ENCODE assay signal across 13 mouse cellular contexts in the genomic region with DNA sequence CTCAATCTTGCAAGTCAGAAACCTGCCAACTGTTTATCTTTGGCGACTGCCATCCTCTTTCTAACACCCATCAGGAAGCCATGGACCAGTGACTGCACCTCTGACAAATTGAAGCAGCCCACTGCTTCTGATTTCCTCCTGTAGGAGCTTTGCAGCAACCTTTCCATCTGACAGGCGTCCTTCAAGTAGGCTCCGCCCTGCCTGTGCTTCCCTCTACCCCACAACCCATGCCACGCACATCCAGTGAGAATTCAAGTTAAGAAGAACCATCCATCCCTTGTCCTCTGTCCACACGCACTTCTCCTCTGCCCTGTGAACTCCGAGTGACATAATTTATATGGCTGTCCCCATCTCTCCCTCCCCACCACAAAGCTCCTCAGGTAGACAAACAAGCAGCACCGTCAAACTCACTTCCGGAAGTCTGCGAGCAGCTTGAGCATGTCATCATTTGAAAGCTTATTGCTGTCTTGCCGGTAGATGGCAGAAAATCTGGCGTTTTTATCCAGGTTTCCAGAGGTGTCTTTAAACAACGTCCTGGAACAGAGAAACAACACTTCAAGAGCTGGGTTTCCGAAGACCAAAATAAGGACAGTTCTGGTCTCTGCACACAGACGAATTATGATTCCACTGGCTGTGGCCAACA.
DNase-seq lines count a peak whose midpoint lies in the region; ATAC-seq and TF ChIP-seq lines count a peak whose summit lies in the region.
"Had no signal": no experiment of that assay in that cellular context is flagged by ENCODE, and none has a peak within 500 bp of the region (broad histone marks: within the 10 kb centered on the region; RNA-seq: fewer than 3 reads in every experiment).

No protein-coding gene starts in this region.

- H3K27me3 ChIP-seq in lung, postnatal 0 days (replicated peaks; ENCODE audit: insufficient read depth, low read length), result no peaks in the 10 kb centered on the region
- H3K27me3 ChIP-seq in stomach, postnatal 0 days (ENCODE audit: control insufficient read depth, insufficient read depth, low read length), result no peaks in the 10 kb centered on the region
- H3K27me3 ChIP-seq: heart, embryonic 13.5 days; limb, embryonic 13.5 days; lung, embryonic 15.5 days; midbrain, embryonic 13.5 days; neural tube, embryonic 13.5 days had no signal

- ATAC-seq in lung, postnatal 0 days, result no peak
- 0 out of 2 replicates have a peak, but pooled peaks have one; percentile 18 for ATAC-seq in stomach, postnatal 0 days (ENCODE audit: low FRiP score, low TSS enrichment)
- ATAC-seq: midbrain, embryonic 13.5 days had no signal

- no peak overlapping the region for H3K27ac ChIP-seq in gastrocnemius, adult 2 months
- no peak overlapping the region for H3K27ac ChIP-seq in lung, postnatal 0 days (ENCODE audit: low read length)
- no peak overlapping the region for H3K27ac ChIP-seq in cortical plate, adult 2 months (ENCODE audit: insufficient read depth, low read length)
- H3K27ac ChIP-seq in stomach, postnatal 0 days (replicated peaks), result no peak overlapping the region
- H3K27ac ChIP-seq: heart, embryonic 13.5 days; limb, embryonic 13.5 days; lung, embryonic 15.5 days; midbrain, embryonic 13.5 days; neural tube, embryonic 13.5 days had no signal

- H3K9ac ChIP-seq in lung, postnatal 0 days (replicated peaks; ENCODE audit: low read depth), result no peak overlapping the region
- no peak overlapping the region for H3K9ac ChIP-seq in stomach, postnatal 0 days (ENCODE audit: low read length)
- H3K9ac ChIP-seq: heart, embryonic 13.5 days; limb, embryonic 13.5 days; lung, embryonic 15.5 days; midbrain, embryonic 13.5 days; neural tube, embryonic 13.5 days had no signal

- 50% methylated on average over 14 of the region's 14 CpGs for WGBS in lung, postnatal 0 days
- 54% methylated on average over 14 of the region's 14 CpGs for WGBS in stomach, postnatal 0 days

- no peak for TF ChIP-seq POLR2A in cortical plate, adult 2 months (IDR thresholded peaks at IDR 0.05; ENCODE audit: extremely low read depth, insufficient read depth, low read length)

- H3K4me2 ChIP-seq in lung, postnatal 0 days (replicated peaks; ENCODE audit: low read depth, low read length), result no peak overlapping the region
- H3K4me2 ChIP-seq in stomach, postnatal 0 days (replicated peaks; ENCODE audit: low read depth), result no peak overlapping the region
- H3K4me2 ChIP-seq: heart, embryonic 13.5 days; limb, embryonic 13.5 days; lung, embryonic 15.5 days; midbrain, embryonic 13.5 days; neural tube, embryonic 13.5 days had no signal

- peak; percentile 45 for TF ChIP-seq CTCF in gastrocnemius, adult 2 months (IDR thresholded peaks at IDR 0.05)
- TF ChIP-seq CTCF in lung, postnatal 0 days (IDR thresholded peaks at IDR 0.05), result peak; percentile 38
- TF ChIP-seq CTCF in cortical plate, adult 2 months (IDR thresholded peaks at IDR 0.05; ENCODE audit: extremely low read depth, insufficient read depth, low read length), result peak; percentile 18; the same call in 1 of the 2 replicates
- peak; percentile 56 for TF ChIP-seq CTCF in stomach, postnatal 0 days (IDR thresholded peaks at IDR 0.05; ENCODE audit: low read depth)

- H3K9me3 ChIP-seq in lung, postnatal 0 days (ENCODE audit: low read length), result no peaks in the 10 kb centered on the region
- H3K9me3 ChIP-seq in stomach, postnatal 0 days (ENCODE audit: control insufficient read depth, low read length), result no peaks in the 10 kb centered on the region
- H3K9me3 ChIP-seq: heart, embryonic 13.5 days; limb, embryonic 13.5 days; lung, embryonic 15.5 days; midbrain, embryonic 13.5 days; neural tube, embryonic 13.5 days had no signal

- no peak for TF ChIP-seq EP300 in lung, postnatal 0 days (IDR thresholded peaks at IDR 0.05)
- no peak for TF ChIP-seq EP300 in stomach, postnatal 0 days (optimal IDR thresholded peaks at IDR 0.05)

- H3K4me1 ChIP-seq in lung, postnatal 0 days (ENCODE audit: insufficient read depth, low read depth, low read length), result no peaks in the 10 kb centered on the region
- peaks cover 5% of the 10 kb centered on the region for H3K4me1 ChIP-seq in cortical plate, adult 2 months (ENCODE audit: control insufficient read depth, insufficient read depth, low read length)
- H3K4me1 ChIP-seq in stomach, postnatal 0 days (replicated peaks; ENCODE audit: control insufficient read depth, insufficient read depth), result no peaks in the 10 kb centered on the region
- H3K4me1 ChIP-seq: limb, embryonic 13.5 days; midbrain, embryonic 13.5 days; neural tube, embryonic 13.5 days had no signal

- H3K4me3 ChIP-seq in gastrocnemius, adult 2 months, result no peak overlapping the region
- H3K4me3 ChIP-seq in lung, postnatal 0 days (ENCODE audit: low read depth, low read length), result no peak overlapping the region
- H3K4me3 ChIP-seq in cortical plate, adult 2 months (ENCODE audit: insufficient read depth, low read length), result no peak overlapping the region
- H3K4me3 ChIP-seq in stomach, postnatal 0 days (ENCODE audit: low read depth, low read length), result no peak overlapping the region
- H3K4me3 ChIP-seq: heart, embryonic 13.5 days; limb, embryonic 13.5 days; lung, embryonic 15.5 days; midbrain, embryonic 13.5 days; neural tube, embryonic 13.5 days had no signal

- intact Hi-C loops in gastrocnemius, adult 2 months (cut with DNase I), result no loop called here

- peaks cover 9% of the 10 kb centered on the region for H3K36me3 ChIP-seq in lung, postnatal 0 days (ENCODE audit: insufficient read depth, low read length)
- peaks cover 9% of the 10 kb centered on the region; the same call in 1 of the 2 replicates for H3K36me3 ChIP-seq in stomach, postnatal 0 days (ENCODE audit: control insufficient read depth, insufficient read depth, low read length)

- no peak for DNase-seq in gastrocnemius, adult 2 months
- DNase-seq in gastrocnemius, adult 18-20 months (ENCODE audit: low spot score), result no peak
- DNase-seq in lung, postnatal 0 days (ENCODE audit: low spot score), result peak; percentile 29
- DNase-seq in lung, postnatal 4 days, result no peak
- no peak for DNase-seq in stomach, postnatal 0 days (ENCODE audit: low spot score)
- no peak for DNase-seq in right cerebral cortex, adult 2 months (ENCODE audit: low spot score in 2 of 2)
- DNase-seq: retina, postnatal 1 day had no signal
